Mouse (Mus musculus) c-Kit-negative CD71-positive TER-119-positive erythroid progenitor cells, embryonic 14.5 days (primary cell): Measurements from ENCODE around the gene Gm6588.

Experiments
- DNase-seq: peaks from one replicate; pipeline ENCODE4 v3.0.0-alpha.2; 2013; ENCODE audit warnings: low read depth, low spot score

The Gm6588 gene

GRCm38 (mm10) chr5:112470144-112470543 lies 20.9 kb downstream of the Gm6588 start:
- no peak for DNase-seq

GRCm38 (mm10) chr5:112473453-112473852 lies 24.2 kb downstream of the Gm6588 start:
- no peak for DNase-seq

- DNase-seq: no peak
Observed at GRCm38 (mm10) chr5:112481946-112482410, 32.8 kb downstream of the Gm6588 start.

- DNase-seq: no peak
Observed at GRCm38 (mm10) chr5:112482551-112482950, 33.3 kb downstream of the Gm6588 start.

GRCm38 (mm10) chr5:112483030-112483429 lies 33.8 kb downstream of the Gm6588 start:
- DNase-seq: no peak

- DNase-seq: no peak
Observed at GRCm38 (mm10) chr5:112484924-112485715, 35.9 kb downstream of the Gm6588 start.

GRCm38 (mm10) chr5:112486415-112486814 lies 37.2 kb downstream of the Gm6588 start:
- DNase-seq: no peak

- DNase-seq: no peak
Observed at GRCm38 (mm10) chr5:112487504-112487903, 38.3 kb downstream of the Gm6588 start.

- DNase-seq: peak; percentile 25
Observed at GRCm38 (mm10) chr5:112488101-112488776, 39.0 kb downstream of the Gm6588 start.

- DNase-seq: no peak
Observed at GRCm38 (mm10) chr5:112491489-112491888, 42.3 kb downstream of the Gm6588 start.

- no peak for DNase-seq
Observed at GRCm38 (mm10) chr5:112493492-112493891, 44.3 kb downstream of the Gm6588 start.

GRCm38 (mm10) chr5:112496753-112497369 lies 47.6 kb downstream of the Gm6588 start:
- no peak for DNase-seq

GRCm38 (mm10) chr5:112498921-112499917 lies 50.0 kb downstream of the Gm6588 start:
- DNase-seq: no peak

- DNase-seq: no peak
Observed at GRCm38 (mm10) chr5:112499918-112500682, 50.9 kb downstream of the Gm6588 start.
